Mouse (Mus musculus) heart, embryonic 14.5 days (tissue): ENCODE measurements around the gene Natd1. TPM values are rescaled to one million over a fixed set of nuclear protein-coding genes. Genes with fewer than 3 reads are reported as not detected.

ENCODE experiments used
- ATAC-seq: fragments of 200-750 bp; cut with Nextera tagmentation; 2 replicates; pipeline ENCODE4 v1.8.0; 2017; ENCODE audit warnings: low read depth, moderate TSS enrichment; ENCODE audit not compliant: insufficient number of reproducible peaks, insufficient read depth, low FRiP score
- H3K27ac ChIP-seq, 2 experiments: fragments of 200-500 bp in 1 of 2; fragments of 300-500 bp in 1 of 2; sonication (generic) in 1 of 2; replicated peaks in 1 of 2; 2 replicates each; pipeline ENCODE4 v1.5.1; 2012 to 2014; ENCODE audit warnings: low read depth in 2 of 2, low read length in 2 of 2, control low read depth in 1 of 2, mild to moderate bottlenecking in 1 of 2, mixed read lengths in 1 of 2; ENCODE audit not compliant: control insufficient read depth in 1 of 2, insufficient read depth in 1 of 2
- H3K27me3 ChIP-seq: fragments of 300-500 bp; sonication (generic); 2 replicates; pipeline ENCODE4 v1.6.1; 2014; ENCODE audit warnings: mild to moderate bottlenecking, low read length, control low read depth; ENCODE audit not compliant: control insufficient read depth, insufficient read depth
- H3K36me3 ChIP-seq: fragments of 300-500 bp; sonication (generic); 2 replicates; pipeline ENCODE4 v1.6.1; 2014; ENCODE audit warnings: mild to moderate bottlenecking, control low read depth, low read length, mixed read lengths; ENCODE audit not compliant: control insufficient read depth, insufficient read depth
- H3K4me1 ChIP-seq, 2 experiments: fragments of 200-500 bp in 1 of 2; fragments of 300-500 bp in 1 of 2; sonication (generic) in 1 of 2; 2 replicates each; pipeline ENCODE4 v1.6.1; 2012 to 2014; ENCODE audit warnings: low read length in 2 of 2, control low read depth in 1 of 2, mixed read lengths in 1 of 2; ENCODE audit not compliant: control insufficient read depth in 2 of 2, insufficient read depth in 2 of 2
- H3K4me2 ChIP-seq: fragments of 300-500 bp; sonication (generic); 2 replicates; pipeline ENCODE4 v1.6.1; 2014; ENCODE audit warnings: mild to moderate bottlenecking, low read length
- H3K4me3 ChIP-seq, 2 experiments: fragments of 200-500 bp in 1 of 2; fragments of 300-500 bp in 1 of 2; sonication (generic) in 1 of 2; 2 replicates each; pipeline ENCODE4 v1.5.1; 2012 to 2014; ENCODE audit warnings: low read length in 2 of 2, mild to moderate bottlenecking in 2 of 2, control low read depth in 1 of 2, low read depth in 1 of 2, moderate library complexity in 1 of 2; ENCODE audit not compliant: control insufficient read depth in 1 of 2, insufficient read depth in 1 of 2
- H3K9ac ChIP-seq: fragments of 300-500 bp; sonication (generic); 2 replicates; pipeline ENCODE4 v1.6.1; 2014; ENCODE audit warnings: mild to moderate bottlenecking, low read length
- H3K9me3 ChIP-seq: fragments of 300-500 bp; sonication (generic); 2 replicates; pipeline ENCODE4 v1.6.1; 2016; ENCODE audit warnings: low read length, control low read depth; ENCODE audit not compliant: control insufficient read depth
- WGBS: fragments of 180-500 bp; shearing (Covaris S2); extraction: QIAGEN DNeasy Blood & Tissue Kit; methylation state at CpG from one replicate; pipeline ENCODE4 v1.1.7; 2014; 5-methylcytosine and 5-hydroxymethylcytosine counted together
- polyA plus RNA-seq: library from polyadenylated mRNA; unstranded; fragments of >200 nt; fragmentation: Nextera tagmentation; extraction: Ambion mirVana; gene quantifications from 2 replicates; pipeline ENCODE4 v1.2.1, GENCODE M21; 2014

Natd1 gene
- 20.4 and 21.1 TPM in 2 replicates for polyA plus RNA-seq

DNA sequence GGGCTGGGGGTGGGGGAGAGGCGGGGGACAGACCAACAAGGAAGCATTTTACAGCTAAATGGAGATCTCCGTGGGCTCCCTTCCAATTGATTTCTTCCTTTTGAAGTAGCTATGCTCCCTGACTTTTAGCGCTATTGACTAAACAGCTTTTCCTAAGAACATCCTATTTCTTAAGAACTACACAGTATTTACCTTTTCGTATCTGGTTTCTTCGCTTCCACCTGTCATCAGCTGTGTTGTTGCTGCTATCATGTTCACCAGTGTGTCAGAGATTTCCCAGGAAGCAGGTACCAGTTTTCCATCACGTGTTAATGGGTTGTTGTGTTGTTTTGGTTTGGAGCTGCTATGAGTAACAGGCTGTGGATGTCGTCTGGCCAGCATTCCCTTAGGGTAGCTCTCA lies at the start of gene Natd1:
Gene Natd1 (minus strand): TSS at position 260 of the 400 bp plus-strand sequence.
- H3K36me3 ChIP-seq = 0 out of 2 replicates have a peak, but pooled peaks cover 4% of the 10 kb centered on the region
- H3K27ac ChIP-seq = peak within 1 kb of the TSS; percentile 47 to 85
- peaks cover 17 to 28% of the 10 kb centered on the region in 2 experiments for H3K4me1 ChIP-seq
- ATAC-seq = no peak
- H3K9me3 ChIP-seq = no peaks in the 10 kb centered on the region
- peak within 1 kb of the TSS; percentile 69 to 94 for H3K4me3 ChIP-seq
- H3K27me3 ChIP-seq = no peaks in the 10 kb centered on the region
- peak within 1 kb of the TSS; percentile 71 for H3K4me2 ChIP-seq
- WGBS = 22% methylated on average over 7 of the region's 7 CpGs
- peak within 1 kb of the TSS; percentile 89 for H3K9ac ChIP-seq

DNA sequence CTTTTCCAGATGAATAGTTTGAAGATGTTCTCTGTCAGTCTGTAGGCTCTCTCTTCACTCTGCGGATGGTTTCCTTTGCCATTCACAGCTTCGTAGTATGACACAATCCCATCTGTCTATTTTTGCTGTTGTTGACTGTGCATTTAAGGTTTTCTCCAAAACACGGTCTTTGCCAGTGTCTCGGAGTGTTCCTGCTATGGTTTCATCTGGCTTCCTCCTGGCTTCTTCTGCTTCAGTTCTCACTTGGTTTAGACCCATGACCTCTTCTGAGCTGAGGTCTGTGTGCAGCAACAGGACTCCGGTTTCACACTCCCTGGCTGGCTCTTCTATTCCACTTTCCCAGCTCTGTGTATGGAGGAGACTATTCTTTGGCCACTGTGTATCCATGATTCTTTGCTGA lies 48.2 kb upstream of the Natd1 start:
- Histone ChIP-seq H3K4me2 (no peak overlapping the region), H3K9ac (no peak overlapping the region), H3K36me3 (no peaks in the 10 kb centered on the region), H3K27ac (no peak overlapping the region), H3K9me3 (no peaks in the 10 kb centered on the region), H3K4me3 (no peak overlapping the region), H3K27me3 (no peaks in the 10 kb centered on the region), H3K4me1 (no peaks in the 10 kb centered on the region)
- 83% methylated on average over 5 of the region's 5 CpGs for WGBS
- no peak for ATAC-seq

DNA sequence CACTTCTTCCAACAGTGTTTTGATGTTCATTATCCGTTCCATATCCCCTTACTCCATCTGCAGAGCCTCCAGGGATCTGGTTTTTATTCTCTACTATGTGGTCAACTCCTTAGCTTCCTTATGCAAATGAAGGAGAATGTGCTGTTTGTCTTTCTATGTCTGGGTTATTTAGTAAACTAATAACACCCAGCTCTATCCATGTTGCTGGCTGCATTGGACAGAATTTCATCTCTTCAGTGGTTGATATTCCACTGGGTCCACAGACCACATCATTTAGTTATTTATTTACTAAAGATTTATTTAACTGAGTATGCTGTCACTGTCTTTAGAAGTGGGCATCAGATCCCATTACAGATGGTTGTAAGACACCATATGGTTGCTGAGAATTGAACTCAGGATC lies 46.6 kb upstream of the Natd1 start:
- H3K4me2 ChIP-seq = no peak overlapping the region
- no peaks in the 10 kb centered on the region for H3K9me3 ChIP-seq
- H3K27ac ChIP-seq = no peak overlapping the region
- no peak overlapping the region for H3K4me3 ChIP-seq
- no peak for ATAC-seq
- no peak overlapping the region for H3K9ac ChIP-seq
- no peaks in the 10 kb centered on the region for H3K36me3 ChIP-seq
- WGBS = 59% methylated on average over 1 of the region's 1 CpGs
- H3K27me3 ChIP-seq = no peaks in the 10 kb centered on the region
- H3K4me1 ChIP-seq = no peaks in the 10 kb centered on the region

DNA sequence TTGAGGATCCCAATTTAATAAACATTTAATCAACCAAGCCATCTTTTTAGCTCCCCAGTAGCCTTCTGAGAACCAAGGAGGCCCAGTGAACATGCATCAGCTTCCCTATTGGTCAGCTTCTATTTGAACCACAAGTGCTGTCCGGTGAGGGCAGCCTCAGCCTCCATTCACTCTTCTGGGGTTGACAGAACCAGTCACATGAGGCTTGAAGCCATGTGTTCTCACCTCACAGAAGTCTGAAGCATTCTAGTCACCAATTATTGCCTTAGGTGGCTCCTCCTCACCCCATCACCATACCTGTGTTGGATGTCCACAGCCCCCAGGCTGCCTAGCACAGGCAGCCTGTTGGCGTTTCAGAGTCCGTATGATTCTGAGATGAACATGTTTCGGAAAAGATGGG lies 44.4 kb upstream of the Natd1 start:
- Histone ChIP-seq H3K27me3 (no peaks in the 10 kb centered on the region), H3K4me1 (peaks cover 8 to 9% of the 10 kb centered on the region in 2 experiments), H3K4me3 (no peak overlapping the region), H3K27ac (no peak overlapping the region), H3K36me3 (no peaks in the 10 kb centered on the region), H3K9me3 (no peaks in the 10 kb centered on the region), H3K4me2 (no peak overlapping the region), H3K9ac (no peak overlapping the region)
- ATAC-seq = no peak
- WGBS = 88% methylated on average over 4 of the region's 4 CpGs

DNA sequence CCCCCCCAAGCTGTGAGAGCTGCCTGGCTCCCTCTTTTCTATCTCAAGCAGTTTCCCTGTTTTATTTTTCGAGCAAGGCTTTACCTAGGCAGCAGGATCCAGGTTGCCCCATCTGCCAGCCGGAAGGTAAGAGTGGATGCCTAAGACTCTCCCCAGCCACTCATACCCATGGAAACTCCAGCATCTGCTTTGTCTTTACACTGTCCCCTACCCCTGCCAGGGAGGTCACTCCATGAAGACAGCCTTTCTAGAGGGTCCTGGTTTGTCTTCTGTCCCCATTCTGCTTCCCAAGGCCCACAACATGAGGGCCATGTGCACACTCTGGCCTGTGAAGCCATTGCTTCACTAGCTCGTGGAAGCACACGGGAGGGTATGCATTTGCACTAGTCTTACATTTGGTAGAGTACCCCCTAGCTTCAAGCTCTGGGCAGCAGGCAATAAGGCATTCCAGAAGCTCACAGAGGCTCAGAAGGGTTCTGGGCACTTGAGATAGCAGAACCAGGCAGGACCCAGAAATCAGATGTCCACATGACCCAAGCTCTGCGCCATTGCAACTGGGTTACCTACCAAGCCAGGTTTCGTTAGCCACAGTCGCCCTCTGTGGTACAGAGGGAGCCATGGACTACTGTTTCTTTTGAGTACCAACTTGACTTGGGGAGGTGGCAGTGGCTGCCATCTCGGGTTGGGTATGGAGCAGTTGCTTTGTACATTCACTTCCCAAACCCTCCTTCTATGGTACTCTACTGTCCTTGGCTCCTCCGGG lies 41.3 kb upstream of the Natd1 start:
- Histone ChIP-seq H3K9ac (no peak overlapping the region), H3K4me2 (no peak overlapping the region), H3K27me3 (no peaks in the 10 kb centered on the region), H3K4me3 (no peak overlapping the region), H3K27ac (no peak overlapping the region), H3K9me3 (no peaks in the 10 kb centered on the region), H3K36me3 (peaks cover 23% of the 10 kb centered on the region), H3K4me1 (peaks cover 8 to 12% of the 10 kb centered on the region in 2 experiments)
- WGBS = 81% methylated on average over 9 of the region's 9 CpGs
- ATAC-seq = no peak

DNA sequence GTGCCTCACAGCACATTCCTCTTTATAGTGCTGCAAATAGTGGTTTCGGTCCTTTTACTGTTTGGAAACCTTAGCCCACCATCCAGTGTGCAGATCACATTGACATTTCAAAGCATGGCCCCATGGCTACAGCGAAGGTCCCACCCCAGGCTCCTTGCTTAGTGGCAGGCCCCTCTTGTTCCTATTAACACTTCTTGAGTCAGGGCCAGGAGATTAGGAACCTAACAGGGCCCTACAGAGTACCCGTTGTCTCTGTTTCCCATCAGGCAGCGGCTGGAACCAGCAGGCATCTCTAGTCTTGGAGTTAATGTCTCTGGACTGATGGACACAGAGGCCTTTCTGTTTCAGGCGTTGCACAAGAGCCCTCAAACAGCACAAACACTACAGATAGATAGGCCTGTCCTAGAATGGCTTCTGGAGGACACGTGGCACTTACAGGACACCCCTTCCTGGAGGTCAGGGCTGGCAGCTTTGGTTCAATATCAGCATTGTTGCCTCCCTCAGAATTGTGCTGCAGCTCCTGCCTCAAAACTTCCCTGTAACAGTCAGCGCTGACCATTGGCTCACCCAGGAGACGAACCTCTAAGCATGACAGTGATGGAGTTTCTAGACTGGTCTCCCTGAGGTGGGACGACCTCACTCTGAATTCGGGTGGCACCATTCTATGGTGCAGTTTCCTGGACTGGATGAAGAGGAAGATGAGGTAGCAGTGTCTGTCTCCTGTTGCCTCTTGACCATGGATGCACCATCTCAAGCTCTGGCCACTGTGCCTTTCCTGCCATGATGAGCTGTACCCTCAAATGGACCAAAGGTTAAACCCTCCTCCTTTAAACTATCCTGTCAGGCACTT lies 39.9 kb upstream of the Natd1 start:
- Histone ChIP-seq H3K36me3 (peaks cover 36% of the 10 kb centered on the region), H3K4me2 (peak overlapping the region; percentile 46), H3K27ac (0 out of 4 replicates have a peak overlapping the region, but pooled peaks of 1 of the 2 experiments have one; percentile 26), H3K9me3 (no peaks in the 10 kb centered on the region), H3K27me3 (no peaks in the 10 kb centered on the region), H3K9ac (no peak overlapping the region; the same call in 1 of the 2 replicates), H3K4me1 (peaks cover 8 to 12% of the 10 kb centered on the region in 2 experiments), H3K4me3 (no peak overlapping the region)
- ATAC-seq = no peak
- 52% methylated on average over 10 of the region's 10 CpGs for WGBS

DNA sequence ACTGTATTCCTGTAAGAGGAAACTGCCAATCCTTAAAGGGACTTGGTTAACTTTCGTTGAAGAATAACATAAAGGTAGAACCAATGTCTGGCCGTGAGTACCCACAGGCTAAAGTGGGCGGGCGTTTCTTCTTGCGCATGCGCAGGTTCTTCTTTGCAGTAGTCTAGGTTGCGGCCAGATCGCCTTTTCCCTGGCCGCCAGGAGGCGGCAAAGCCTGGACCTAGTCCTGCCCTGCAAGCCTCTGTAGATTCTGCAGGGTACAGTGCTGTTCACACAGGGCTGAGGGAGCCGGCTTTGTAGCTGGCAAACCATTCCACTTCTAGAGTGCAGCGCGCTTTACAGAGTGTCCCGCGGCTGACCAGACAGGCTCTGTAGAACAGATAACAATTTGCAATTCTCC lies 39.3 kb upstream of the Natd1 start:
- no peak overlapping the region; the same call in 1 of the 2 replicates for H3K9ac ChIP-seq
- peaks cover 43% of the 10 kb centered on the region for H3K36me3 ChIP-seq
- WGBS = 4% methylated on average over 15 of the region's 15 CpGs
- ATAC-seq = peak; percentile 87
- peaks cover 8 to 12% of the 10 kb centered on the region in 2 experiments for H3K4me1 ChIP-seq
- H3K9me3 ChIP-seq = no peaks in the 10 kb centered on the region
- 0 out of 4 replicates have a peak overlapping the region, but pooled peaks of 1 of the 2 experiments have one; percentile 26 for H3K27ac ChIP-seq
- no peak overlapping the region for H3K4me3 ChIP-seq
- H3K27me3 ChIP-seq = no peaks in the 10 kb centered on the region
- peak overlapping the region; percentile 46 for H3K4me2 ChIP-seq
